Mouse (Mus musculus) right cerebral cortex, adult 2 months (tissue): ENCODE results near the gene Foxs1.

Experiments used
- DNase-seq, 2 experiments: peaks; one replicate each; pipeline ENCODE4 v3.0.0; 2021 to 2022; ENCODE audit warnings: low spot score in 2 of 2

Gene Foxs1

DNA sequence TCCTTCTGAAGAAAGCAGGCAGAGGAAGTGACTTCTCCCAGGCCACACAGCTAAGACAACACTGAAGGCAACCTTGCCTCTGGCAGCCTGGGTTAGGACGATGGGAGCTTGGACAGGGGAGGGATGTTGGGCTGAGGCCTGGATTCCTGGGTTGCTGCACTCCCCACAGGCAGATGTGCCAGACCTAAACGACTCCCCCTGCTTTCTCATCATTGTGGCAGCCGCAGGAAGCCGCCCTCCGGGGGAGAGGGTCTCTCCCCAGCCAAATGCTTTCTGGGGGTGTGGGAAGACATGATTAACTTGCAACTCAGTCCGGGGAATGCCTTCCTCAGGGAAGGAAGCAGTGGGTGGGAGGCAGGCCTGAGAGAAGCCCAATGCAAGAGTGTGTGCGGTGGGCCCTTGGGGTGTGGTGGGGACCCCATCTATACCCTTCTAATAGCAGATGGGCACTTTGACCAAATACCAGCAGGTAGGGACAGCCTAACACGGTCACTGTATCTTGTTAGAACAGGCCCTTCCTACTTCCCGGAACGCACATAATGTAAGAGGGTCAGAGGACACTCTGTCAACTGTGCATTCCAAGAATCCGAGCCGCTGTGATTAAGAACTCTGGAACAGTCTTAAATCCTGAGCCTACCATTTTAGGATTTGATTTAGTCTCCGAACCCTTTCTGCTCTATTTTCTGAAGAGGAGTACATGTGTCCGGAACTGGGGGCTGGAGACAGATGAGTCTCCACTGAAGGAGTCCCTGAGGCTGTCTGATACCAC is 4.6 kb downstream of the Foxs1 start:
- DNase-seq = no peak

DNA sequence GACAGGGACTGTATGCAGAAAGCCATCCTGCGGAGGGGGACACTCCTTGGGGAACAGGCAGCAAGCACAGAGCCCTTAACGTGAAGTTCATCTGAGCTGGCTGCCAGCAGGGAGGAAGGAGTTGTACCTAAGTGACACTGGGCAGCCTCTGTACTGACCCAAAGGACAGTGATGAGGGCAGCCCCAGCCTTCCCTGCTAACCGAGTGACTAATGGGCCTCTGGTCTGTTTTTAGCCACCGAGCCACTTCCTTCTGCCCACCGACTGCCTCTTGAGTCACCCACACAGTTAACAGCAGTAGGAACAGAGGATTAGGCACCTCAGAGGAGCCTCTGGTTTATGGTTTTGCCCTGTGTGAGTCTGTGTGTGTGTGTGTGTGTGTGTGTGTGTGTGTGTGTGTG is 5.6 kb downstream of the Foxs1 start:
- peak in 1 of 2 experiments; percentile 23 for DNase-seq

DNA sequence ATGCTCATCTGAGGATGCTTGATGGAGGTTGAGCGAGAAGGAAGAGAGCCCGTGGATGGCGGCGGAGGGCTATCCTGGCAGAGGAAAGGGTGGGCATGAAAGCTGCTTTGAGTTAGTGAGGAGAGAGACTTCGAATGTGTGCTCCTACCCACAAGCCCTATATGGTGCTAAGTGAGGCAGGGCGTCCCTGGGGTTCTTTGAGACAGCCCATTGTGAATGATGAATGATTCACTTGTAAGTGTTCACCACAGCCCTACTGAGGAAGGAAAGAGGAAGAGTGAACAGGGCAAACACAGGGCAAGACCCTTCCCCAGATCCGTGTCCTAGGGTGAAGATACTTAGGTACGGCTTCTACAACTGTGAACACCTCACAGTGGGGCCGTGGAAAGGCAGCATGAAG is 6.1 kb downstream of the Foxs1 start:
- DNase-seq = no peak

DNA sequence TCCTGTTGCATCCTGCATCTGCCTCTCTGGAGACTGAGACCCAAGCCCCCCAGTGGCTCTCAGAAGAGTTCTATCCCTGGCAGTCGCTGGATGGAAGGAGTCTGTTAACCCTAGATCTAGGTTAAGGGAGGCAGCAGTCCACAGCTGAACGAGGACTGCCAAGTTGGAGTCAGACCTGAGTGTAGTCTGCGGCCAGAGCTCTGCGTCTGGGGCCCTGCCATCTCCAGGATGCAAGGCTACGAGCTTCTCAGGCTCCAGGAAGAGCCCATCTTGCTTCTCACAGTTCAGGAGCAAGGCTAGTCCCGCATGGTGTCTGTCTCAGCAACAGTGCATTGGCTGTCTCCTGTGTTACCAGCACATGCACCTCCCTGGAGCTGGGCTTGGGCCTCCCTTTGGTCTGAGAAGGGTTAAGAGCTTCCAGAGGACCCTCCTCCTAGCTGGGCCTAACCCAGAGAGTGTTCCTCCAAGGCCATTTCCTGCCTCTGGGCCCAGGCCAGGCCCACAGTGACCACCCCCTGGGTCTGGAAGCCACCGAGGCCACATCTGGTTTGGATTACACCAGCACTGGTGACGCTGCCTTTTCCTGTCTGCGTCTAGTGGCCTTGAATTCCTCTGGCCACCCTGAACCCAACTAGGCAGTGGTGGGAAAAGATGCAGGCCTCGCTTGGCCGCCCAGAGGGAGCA is 7.7 kb downstream of the Foxs1 start:
- no peak for DNase-seq

DNA sequence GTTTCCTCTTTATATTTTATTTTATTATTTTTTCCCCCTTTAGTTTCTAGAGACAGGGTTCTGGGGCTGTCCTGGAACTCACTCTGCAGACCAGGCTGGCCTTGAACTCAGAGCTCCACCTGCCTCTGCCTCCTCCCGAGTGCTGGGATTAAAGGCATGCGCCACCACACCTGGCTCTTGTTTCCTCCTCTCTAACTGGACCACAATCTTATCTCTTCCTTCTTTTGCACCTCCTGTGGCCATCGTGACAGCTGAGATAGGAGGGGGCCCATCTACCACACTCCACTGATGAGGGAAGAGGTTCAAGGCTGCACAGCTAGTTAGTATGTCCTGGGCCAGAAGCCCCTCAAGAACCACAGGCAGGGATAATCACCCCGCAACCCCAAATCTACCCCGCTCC is 8.5 kb downstream of the Foxs1 start:
- DNase-seq = no peak

DNA sequence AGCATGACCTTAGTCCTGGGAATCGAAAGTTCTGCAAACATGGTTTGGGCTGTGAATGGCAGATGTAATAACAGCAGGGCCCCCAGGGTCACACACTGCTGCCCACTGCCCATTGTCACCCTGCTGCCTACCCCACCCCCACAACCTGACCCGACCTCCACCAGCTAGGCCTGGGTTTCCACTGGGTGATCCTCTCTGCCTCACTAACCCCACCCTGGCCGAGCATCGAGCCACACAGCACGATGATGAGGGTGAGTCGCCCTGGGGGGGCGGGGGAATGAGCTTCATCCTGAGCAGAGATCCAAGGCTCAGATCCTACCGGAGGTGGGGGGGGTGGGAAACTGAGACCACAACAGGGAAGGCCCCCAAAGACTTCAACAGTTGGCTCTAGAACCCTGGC is 8.9 kb downstream of the Foxs1 start:
- DNase-seq = no peak

DNA sequence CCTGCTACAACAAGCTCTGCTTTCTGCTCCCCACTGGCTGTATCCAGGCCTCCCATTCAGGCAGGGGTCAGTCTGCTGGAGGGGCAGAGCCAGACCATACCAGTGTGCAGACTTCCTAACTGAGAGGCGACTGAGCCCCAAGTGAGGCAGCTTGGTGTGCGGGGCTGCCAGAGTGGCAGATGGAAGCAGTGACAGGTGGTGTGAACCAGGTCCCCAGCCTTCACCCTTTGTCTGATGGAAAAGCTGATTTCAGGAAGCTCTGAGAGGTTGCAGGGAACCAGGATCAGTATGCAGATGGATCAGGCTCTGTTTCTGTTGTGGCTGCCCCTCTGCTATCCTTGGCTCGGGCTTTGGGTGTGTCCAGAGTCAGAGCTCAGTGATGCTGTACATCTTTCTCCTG is 9.4 kb downstream of the Foxs1 start:
- DNase-seq = no peak

DNA sequence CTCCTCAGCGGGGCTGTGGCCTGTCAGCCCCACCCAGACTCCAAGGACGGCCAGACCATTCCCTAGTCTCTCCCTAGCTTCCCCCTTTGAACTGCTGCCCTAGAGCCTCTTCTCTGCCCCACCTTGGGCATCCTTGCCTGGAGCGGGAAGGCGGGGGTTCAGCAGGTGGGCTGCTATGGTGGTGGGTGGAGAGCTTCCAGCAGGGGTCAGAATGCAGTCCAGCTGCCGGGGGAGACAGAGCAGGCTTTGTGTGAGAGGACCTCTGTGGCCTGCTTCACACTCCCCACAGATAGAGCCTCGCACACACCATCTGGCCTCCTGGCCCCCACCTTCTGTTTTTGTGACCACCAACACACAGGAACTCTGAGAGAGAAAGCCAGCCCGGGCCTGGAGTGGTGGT is 10.6 kb downstream of the Foxs1 start:
- no peak for DNase-seq

DNA sequence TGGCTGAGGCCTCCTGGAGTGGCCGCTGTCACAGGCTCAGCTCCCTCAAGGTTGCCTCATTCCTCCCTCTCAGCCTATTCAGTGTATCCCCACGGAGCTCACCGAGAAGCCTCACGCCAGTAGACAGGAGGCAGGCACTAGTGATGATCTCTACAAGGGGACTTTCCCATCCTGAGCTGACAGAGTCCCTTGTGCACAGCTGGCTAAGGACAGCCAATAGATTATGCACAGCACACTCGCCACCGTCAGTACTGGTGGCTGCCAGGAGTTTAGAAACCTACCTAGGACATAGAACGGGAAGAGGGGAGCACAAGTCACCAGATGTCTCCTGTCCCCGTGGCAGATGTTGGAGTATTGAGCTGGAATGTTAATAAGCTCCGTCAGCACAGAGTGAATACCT is 15.3 kb downstream of the Foxs1 start:
- no peak for DNase-seq

DNA sequence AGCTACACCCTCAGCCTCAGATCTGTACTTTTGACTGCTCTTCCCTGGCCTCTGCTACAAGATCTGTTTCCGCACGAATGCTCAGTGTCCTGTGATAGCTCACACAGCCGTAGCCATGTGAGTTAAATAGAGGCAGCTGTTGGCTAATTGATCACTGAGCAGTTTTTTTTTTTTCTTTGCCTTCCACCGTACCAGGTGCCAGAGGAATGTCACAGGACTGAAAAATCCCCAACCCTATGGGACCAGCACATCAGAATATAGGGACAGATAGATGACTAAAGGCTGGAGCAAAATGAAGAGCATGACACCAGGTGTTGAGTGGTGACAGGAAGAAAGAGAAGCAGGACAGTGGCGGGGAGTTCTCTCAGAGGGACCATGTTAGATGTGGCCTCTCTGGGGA is 16.9 kb downstream of the Foxs1 start:
- DNase-seq = no peak

DNA sequence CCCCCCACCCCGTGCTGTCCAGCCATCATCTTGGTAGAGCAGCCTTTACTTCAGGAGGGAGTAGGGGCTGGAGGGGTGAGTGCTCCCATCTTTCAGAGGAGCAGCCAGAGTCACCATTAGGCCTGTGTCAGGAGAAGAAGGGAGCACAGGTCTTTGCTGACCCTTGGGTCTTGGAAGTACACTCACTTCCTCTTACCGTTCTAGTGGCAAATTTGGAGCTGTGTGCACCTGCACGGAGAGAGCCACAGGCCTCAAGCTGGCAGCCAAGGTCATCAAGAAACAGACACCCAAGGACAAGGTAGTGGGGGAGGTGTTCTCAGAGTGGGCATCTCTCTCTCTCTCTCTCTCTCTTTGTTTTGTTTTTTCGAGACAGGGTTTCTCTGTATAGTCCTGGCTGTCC is 17.6 kb downstream of the Foxs1 start:
- no peak for DNase-seq

DNA sequence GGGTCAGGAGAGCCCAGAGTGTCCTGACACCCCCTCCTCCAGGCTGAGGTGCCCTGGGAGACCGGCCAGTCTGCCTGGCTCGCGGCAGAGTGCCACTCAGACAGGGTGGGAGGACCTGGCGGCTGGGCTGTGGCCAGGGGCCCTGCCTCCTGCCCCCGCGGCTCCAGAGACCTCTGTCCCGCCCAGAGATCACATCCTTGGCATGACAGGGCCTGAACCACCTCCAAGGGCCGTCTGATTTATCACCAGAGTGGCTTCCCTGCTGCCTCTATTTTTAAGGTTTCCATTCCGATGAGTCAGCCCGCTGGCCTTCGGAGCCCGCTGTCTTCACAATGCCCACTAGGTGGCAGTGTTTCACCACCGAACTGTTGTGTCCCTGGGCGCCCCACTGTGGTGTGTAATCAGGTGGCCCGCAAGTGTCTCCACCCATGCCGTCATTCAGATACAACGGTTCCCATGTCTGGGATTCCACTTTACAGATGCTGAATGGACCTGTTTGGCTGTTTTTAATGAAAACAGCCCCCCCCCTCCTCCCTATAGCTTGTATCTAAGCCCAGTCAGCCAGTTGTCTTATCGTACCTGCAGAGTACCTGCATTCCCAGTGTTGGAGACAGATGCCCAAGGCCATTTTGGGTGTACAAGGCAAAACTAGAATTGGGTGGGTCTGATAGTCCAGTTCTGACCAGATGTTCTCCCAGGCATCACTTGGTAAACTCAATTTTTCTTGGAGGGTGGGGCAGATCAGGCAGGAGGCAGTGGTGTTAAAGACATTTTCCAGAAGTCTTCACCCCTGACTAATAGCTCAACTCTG is 18.5 kb downstream of the Foxs1 start:
- peak; percentile 93 to 95 for DNase-seq

DNA sequence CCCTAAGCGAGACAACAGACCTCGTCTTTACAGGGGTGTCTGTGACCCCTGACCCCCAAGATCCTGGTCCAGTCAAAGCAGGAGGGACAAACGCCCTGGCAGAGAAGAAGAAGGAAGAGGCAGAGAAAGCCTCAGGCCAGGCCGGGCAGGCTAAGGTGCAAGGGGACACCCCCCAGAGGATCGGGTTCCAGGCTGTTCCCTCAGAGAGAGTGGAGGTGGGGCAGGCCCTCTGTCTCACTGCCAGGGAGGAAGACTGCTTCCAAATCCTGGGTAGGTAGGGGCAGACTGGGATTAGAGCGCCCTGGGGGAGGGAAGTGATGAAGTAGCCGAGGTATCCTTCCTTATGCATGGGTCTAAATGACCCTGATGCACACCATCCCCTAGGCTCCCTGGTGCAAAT is 19.5 kb downstream of the Foxs1 start:
- DNase-seq = no peak

DNA sequence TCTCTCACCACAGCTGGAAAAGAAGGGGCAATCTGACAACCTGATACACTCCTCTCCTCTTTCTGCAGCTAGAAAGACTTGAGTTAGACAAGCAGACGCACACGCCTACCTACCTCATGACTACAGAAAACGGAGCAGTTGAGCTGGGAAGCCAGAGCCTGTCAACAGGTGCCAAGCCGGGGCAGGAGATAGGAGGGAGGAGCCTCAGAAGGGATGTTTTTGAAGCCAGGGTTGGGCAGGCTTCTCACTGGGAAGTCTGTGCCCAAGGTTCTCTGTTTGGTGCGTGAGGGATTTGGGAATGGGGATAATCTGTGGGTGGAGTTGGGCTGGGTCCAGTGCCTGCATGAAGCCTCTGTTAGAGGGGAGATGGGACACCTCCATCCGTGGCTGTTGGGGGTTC is 21.6 kb downstream of the Foxs1 start:
- DNase-seq = no peak

DNA sequence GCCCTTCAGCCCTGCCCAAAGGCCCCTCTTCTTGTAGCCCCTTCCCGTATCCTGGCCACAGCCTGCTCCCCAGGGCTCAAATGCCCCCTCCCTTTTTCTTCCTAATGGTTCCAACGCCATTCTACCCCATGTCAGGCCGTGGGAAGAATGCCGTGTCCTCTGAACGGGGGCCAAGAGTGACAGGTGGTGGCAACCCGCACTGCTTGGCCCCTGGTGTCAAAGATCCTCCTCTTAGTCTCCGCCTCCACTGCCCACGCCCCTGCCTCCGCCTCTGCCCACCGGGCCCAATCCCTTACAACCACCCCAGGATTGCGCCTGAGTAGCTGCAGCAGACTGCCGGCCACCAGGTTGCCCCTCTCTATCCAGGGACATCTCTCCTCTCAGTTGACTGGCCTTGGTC is 22.0 kb downstream of the Foxs1 start, which contains the start of gene Mylk2:
Mylk2 (plus strand) TSS at position 322 of the 400 bp plus-strand sequence.
- DNase-seq = no peak

DNA sequence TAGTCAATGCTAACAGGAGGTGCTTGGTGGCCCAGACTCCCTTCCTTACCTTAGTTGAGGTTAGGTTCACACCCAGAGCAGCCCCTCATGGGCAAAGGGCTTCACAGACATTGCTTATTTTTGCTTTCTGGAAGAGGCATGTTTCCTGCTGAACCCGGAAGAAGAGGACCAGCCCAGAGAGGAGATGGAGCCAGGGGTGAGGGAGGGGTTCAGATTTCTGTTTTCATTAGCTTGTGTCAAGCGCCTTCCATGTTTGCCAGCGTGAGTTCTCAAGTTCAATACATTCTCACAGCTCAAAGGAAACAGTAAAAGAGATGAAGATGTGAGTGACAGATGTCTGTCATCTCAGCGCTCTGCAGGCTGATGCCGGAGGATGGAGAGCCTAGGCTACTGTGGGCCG is 23.2 kb downstream of the Foxs1 start:
- no peak for DNase-seq

DNA sequence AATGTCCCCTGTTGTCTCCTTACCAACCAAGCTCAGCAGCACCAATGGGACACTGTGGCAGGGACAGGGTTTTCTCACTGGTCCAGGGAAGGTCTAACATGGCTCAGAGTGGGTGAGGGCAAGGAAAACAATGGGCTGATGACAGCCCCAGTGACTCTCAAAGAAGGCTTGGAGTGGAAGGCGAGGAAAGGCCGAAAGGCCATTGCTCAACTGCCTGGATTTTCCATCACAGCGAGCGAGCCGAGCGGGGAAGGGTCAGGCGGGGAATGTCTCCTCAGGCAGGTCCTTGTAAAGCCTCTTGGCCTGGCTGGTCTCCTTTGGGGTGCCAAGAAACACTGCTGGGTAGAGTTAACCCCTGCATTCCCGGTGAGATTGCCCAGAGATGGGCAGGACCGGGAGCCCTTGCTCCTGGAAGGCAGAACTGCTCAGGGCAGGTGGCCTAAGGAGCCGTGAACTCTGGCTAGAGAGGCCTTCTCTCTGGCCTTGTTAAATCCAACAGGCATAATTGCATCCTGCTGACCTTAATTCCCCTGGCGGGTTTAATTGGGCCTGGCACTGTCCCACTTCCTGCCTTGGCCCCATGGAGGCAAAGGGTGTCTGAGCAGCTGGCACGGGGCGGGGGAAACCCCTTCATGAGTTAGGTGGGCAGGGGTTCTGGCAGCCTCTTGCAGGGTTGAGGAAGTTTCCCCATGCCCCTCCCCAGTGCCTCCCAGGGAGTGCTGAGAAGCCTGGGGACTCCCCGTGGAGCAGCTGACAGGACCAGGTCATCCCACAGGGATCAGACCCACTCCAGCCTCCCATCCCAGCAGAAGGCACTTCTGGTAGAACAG is 25.7 kb downstream of the Foxs1 start:
- DNase-seq = no peak

DNA sequence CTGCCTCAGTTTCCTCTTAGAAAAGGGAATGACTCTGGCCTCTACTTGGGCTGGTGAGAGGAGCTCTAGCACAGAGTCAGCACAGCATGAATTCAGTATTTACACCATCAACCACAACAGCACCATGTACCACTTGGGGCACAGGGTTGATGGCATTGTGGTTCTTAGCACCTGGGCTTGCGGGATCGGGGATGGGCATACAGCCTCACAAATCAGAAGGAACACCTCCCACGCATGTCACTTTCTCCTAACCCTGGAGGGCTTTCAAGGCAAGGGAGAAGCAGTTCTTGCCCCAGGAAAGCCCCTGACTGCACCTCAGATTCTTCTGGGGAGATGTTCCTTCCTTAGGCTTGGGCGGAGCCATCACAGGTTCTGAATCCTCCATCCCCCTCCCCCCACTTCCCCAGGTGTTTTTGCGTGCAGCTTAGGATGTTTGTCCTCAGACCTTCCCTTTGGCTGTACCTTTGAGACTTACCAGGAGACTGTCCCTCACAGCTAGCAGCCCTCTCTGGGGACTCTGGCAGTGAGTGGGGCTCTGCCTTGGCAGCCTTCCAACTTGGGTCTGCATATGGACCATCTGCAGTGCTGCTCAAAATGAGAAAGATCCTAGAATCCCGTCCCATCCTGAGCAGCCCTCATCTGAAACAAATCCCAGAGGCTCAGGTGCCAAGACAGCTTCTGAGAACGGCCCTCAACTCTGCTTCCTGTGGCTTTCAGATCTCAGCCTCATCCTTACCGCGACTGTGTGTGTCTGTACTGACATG is 26.6 kb downstream of the Foxs1 start:
- DNase-seq = no peak

DNA sequence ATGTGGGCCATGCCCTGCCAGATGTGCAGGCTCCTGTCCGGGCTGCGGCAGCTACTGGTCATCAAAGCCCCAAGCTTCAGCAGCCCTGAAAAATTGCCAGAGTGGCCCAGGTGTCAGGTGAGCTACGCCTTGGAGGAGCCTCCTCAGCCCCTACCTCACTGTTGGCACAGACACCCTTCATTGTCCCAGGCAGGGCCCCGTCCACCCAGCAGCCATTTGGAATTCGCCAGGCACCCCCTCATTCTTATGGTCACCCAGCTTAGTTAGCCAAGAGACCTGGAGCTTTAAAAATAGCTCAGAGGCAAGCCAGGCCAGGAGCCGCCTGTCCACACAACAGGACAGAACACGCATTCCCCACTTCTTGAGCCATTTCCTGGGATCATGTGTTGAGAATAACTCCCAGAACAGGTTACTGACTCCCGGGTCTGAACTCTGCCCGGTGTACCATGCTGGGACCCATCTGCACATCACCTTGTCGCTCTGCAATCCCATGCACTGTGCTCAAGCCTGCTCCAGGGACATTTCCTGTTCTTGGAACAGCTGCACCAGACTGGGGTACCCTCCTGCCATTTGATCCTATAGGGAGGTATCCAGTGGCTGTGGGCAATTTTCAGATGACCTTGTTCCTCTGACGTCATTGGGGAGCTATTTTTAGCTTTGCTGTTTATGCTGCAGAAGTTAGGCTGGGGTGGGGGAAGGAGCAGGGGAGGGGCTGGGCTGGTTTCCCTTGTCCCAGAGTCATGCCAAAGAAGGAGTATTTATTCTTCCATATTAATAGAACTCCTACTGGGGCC is 27.8 kb downstream of the Foxs1 start:
- DNase-seq = no peak

DNA sequence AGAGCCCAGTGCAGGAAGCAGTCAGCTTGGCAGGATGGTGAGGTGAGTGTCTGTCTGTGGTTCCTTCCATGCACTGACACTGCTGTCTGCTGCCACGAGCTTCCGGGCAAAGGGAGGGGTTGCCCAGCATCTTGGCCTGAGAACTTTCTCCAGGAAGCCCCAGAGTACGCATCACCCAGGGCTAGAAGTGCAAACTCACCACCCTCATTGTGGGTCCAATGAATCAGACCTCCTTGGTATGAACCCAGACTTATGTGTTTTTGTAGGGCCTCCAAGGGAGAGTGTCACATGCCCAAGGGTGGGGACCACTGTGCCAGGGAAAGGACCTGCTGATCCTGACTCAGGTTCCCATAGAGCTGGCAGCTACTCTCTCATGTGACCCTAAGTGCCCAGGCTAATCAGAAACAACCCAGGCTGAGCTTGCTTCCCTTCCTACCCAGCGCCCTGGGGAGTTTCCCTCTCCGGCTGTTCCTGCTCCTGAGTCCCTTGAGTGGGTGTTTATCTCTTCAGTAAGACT is 28.8 kb downstream of the Foxs1 start:
- DNase-seq = no peak
